Mouse (Mus musculus): ENCODE measurements around the gene Psrc1. TPM values are rescaled to one million over a fixed set of nuclear protein-coding genes. Genes with fewer than 3 reads are reported as not detected.

The Psrc1 gene
- total and polyA plus RNA-seq, 2 experiments from 2014 or later: 5.0 to 17.5 TPM

DNA sequence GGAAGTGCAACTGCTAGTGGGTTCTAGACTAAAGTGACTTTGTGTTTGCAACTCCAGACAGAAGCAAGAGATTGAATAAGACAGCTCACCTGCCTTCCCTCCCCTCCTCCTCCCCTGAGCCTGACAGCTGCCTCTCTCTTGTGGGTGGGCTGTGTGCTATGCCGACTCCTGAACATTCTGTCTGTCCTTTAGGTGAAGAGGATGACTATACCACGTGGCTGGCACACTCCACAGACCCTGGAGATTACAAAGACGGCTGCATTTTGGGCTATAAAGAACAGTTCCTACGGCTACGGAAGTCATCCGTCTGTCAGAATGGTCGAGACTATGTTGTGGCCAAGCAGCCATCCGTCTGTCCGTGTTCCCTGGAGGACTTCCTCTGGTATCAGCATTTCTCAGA is 35.3 kb upstream of the Psrc1 start:
- Histone ChIP-seq H3K27ac (ENCODE audit: low read depth) (no peak overlapping the region), H3K4me3 (ENCODE audit: low read depth, low read length) (no peak overlapping the region), H3K27me3 (ENCODE audit: control insufficient read depth, insufficient read depth, low read length) (no peaks in the 10 kb centered on the region), H3K9me3 (replicated peaks; ENCODE audit: control insufficient read depth, low read length) (no peaks in the 10 kb centered on the region), H3K4me2 (ENCODE audit: low read depth, low read length) (no peak overlapping the region), H3K36me3 (replicated peaks; ENCODE audit: control insufficient read depth, insufficient read depth, low read length) (peaks cover 65% of the 10 kb centered on the region), H3K4me1 (ENCODE audit: control insufficient read depth, insufficient read depth) (no peaks in the 10 kb centered on the region), H3K9ac (replicated peaks; ENCODE audit: low read depth, low read length) (no peak overlapping the region)
- DNase-seq (ENCODE audit: low spot score) (no peak), ATAC-seq (ENCODE audit: insufficient read depth, low read depth) (no peak)
- WGBS: 53% methylated on average over 9 of the region's 9 CpGs
- TF ChIP-seq EP300 (IDR thresholded peaks at IDR 0.05; ENCODE audit: low read depth) (no peak), CTCF (IDR thresholded peaks at IDR 0.05; ENCODE audit: low read depth) (no peak)

GRCm38 (mm10) chr3:108355245-108355644 is 28.4 kb upstream of the Psrc1 start:
- H3K36me3 ChIP-seq (replicated peaks; ENCODE audit: control insufficient read depth, insufficient read depth, low read length): peaks cover 56% of the 10 kb centered on the region
- 77% methylated on average over 3 of the region's 3 CpGs for WGBS
- ATAC-seq (ENCODE audit: insufficient read depth, low read depth): no peak

GRCm38 (mm10) chr3:108357051-108357450 is 26.6 kb upstream of the Psrc1 start:
- Histone ChIP-seq H3K4me2 (ENCODE audit: low read depth, low read length) (no peak overlapping the region), H3K27ac (ENCODE audit: low read depth) (no peak overlapping the region), H3K4me1 (ENCODE audit: control insufficient read depth, insufficient read depth) (0 out of 2 replicates have a peak, but pooled peaks cover 4% of the 10 kb centered on the region), H3K36me3 (replicated peaks; ENCODE audit: control insufficient read depth, insufficient read depth, low read length) (peaks cover 52% of the 10 kb centered on the region), H3K9me3 (replicated peaks; ENCODE audit: control insufficient read depth, low read length) (no peaks in the 10 kb centered on the region), H3K27me3 (ENCODE audit: control insufficient read depth, insufficient read depth, low read length) (no peaks in the 10 kb centered on the region), H3K4me3 (ENCODE audit: low read depth, low read length) (no peak overlapping the region), H3K9ac (replicated peaks; ENCODE audit: low read depth, low read length) (no peak overlapping the region)
- WGBS: 93% methylated on average over 10 of the region's 10 CpGs
- TF ChIP-seq EP300 (IDR thresholded peaks at IDR 0.05; ENCODE audit: low read depth) (no peak), CTCF (IDR thresholded peaks at IDR 0.05; ENCODE audit: low read depth) (no peak)
- DNase-seq (ENCODE audit: low spot score): no peak
- ATAC-seq (ENCODE audit: insufficient read depth, low read depth): no peak

More at GRCm38 (mm10) chr3:108355245-108355644, 28.4 kb upstream of the Psrc1 start:
- no peak overlapping the region for H3K4me3 ChIP-seq (ENCODE audit: low read depth, low read length)
- no peaks in the 10 kb centered on the region for H3K9me3 ChIP-seq (replicated peaks; ENCODE audit: control insufficient read depth, low read length)
- no peak overlapping the region for H3K27ac ChIP-seq (ENCODE audit: low read depth)
- no peak overlapping the region for H3K9ac ChIP-seq (replicated peaks; ENCODE audit: low read depth, low read length)
- TF ChIP-seq EP300 (IDR thresholded peaks at IDR 0.05; ENCODE audit: low read depth) (no peak), CTCF (IDR thresholded peaks at IDR 0.05; ENCODE audit: low read depth) (no peak)
- DNase-seq (ENCODE audit: low spot score): no peak
- H3K4me1 ChIP-seq (ENCODE audit: control insufficient read depth, insufficient read depth): no peaks in the 10 kb centered on the region
- H3K4me2 ChIP-seq (ENCODE audit: low read depth, low read length): no peak overlapping the region
- H3K27me3 ChIP-seq (ENCODE audit: control insufficient read depth, insufficient read depth, low read length): no peaks in the 10 kb centered on the region

DNA sequence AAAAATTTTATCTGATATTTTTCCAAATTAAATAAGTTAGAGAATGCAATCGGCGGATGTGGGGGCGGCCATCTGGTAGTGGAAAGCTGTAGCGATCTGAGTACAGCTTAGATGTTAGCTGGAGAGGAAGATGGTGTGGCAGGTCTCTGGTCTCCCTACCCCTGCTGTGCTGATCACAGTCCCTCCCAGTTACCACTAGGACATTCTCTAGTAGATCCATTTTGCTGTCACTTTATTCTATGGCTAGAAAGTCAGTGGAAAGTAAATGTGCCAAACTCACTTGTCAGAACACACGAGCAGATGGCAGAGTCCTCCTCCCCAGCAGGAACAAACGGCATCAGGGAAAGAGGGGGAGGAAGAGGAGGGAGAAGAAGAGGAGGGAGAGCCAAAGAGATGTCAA is 25.2 kb upstream of the Psrc1 start:
- Histone ChIP-seq H3K4me2 (ENCODE audit: low read depth, low read length) (no peak overlapping the region), H3K27me3 (ENCODE audit: control insufficient read depth, insufficient read depth, low read length) (no peaks in the 10 kb centered on the region), H3K9me3 (replicated peaks; ENCODE audit: control insufficient read depth, low read length) (no peaks in the 10 kb centered on the region), H3K36me3 (replicated peaks; ENCODE audit: control insufficient read depth, insufficient read depth, low read length) (peaks cover 44% of the 10 kb centered on the region), H3K27ac (ENCODE audit: low read depth) (no peak overlapping the region), H3K9ac (replicated peaks; ENCODE audit: low read depth, low read length) (no peak overlapping the region), H3K4me1 (ENCODE audit: control insufficient read depth, insufficient read depth) (0 out of 2 replicates have a peak, but pooled peaks cover 6% of the 10 kb centered on the region), H3K4me3 (ENCODE audit: low read depth, low read length) (no peak overlapping the region)
- ATAC-seq (ENCODE audit: insufficient read depth, low read depth): no peak
- no peak for TF ChIP-seq CTCF (IDR thresholded peaks at IDR 0.05; ENCODE audit: low read depth)
- no peak for TF ChIP-seq EP300 (IDR thresholded peaks at IDR 0.05; ENCODE audit: low read depth)
- 81% methylated on average over 6 of the region's 6 CpGs for WGBS
- DNase-seq (ENCODE audit: low spot score): no peak

GRCm38 (mm10) chr3:108360894-108361293 is 22.7 kb upstream of the Psrc1 start:
- no peak for TF ChIP-seq EP300 (IDR thresholded peaks at IDR 0.05; ENCODE audit: low read depth)
- WGBS: 28% methylated on average over 7 of the region's 7 CpGs

GRCm38 (mm10) chr3:108363626-108364025 is 20.0 kb upstream of the Psrc1 start:
- H3K4me1 ChIP-seq (ENCODE audit: control insufficient read depth, insufficient read depth): peaks cover 15% of the 10 kb centered on the region; the same call in 1 of the 2 replicates
- ATAC-seq (ENCODE audit: insufficient read depth, low read depth) (peak; percentile 57), DNase-seq (ENCODE audit: low spot score) (peak; percentile 82)
- no peaks in the 10 kb centered on the region for H3K36me3 ChIP-seq (replicated peaks; ENCODE audit: control insufficient read depth, insufficient read depth, low read length)
- WGBS: 18% methylated on average over 3 of the region's 3 CpGs
- no peaks in the 10 kb centered on the region for H3K27me3 ChIP-seq (ENCODE audit: control insufficient read depth, insufficient read depth, low read length)
- H3K4me2 ChIP-seq (ENCODE audit: low read depth, low read length): no peak overlapping the region
- no peak overlapping the region for H3K4me3 ChIP-seq (ENCODE audit: low read depth, low read length)
- H3K9ac ChIP-seq (replicated peaks; ENCODE audit: low read depth, low read length): no peak overlapping the region
- no peak for TF ChIP-seq CTCF (IDR thresholded peaks at IDR 0.05; ENCODE audit: low read depth)
- no peak for TF ChIP-seq EP300 (IDR thresholded peaks at IDR 0.05; ENCODE audit: low read depth)
- no peaks in the 10 kb centered on the region for H3K9me3 ChIP-seq (replicated peaks; ENCODE audit: control insufficient read depth, low read length)
- peak overlapping the region; percentile 60; the same call in 1 of the 2 replicates for H3K27ac ChIP-seq (ENCODE audit: low read depth)

More at GRCm38 (mm10) chr3:108360894-108361293, 22.7 kb upstream of the Psrc1 start:
- Histone ChIP-seq H3K27me3 (ENCODE audit: control insufficient read depth, insufficient read depth, low read length) (no peaks in the 10 kb centered on the region), H3K4me2 (ENCODE audit: low read depth, low read length) (no peak overlapping the region), H3K4me3 (ENCODE audit: low read depth, low read length) (no peak overlapping the region), H3K27ac (ENCODE audit: low read depth) (no peak overlapping the region), H3K9ac (replicated peaks; ENCODE audit: low read depth, low read length) (no peak overlapping the region), H3K9me3 (replicated peaks; ENCODE audit: control insufficient read depth, low read length) (no peaks in the 10 kb centered on the region), H3K36me3 (replicated peaks; ENCODE audit: control insufficient read depth, insufficient read depth, low read length) (peaks cover 23% of the 10 kb centered on the region), H3K4me1 (ENCODE audit: control insufficient read depth, insufficient read depth) (peaks cover 15% of the 10 kb centered on the region; the same call in 1 of the 2 replicates)
- DNase-seq (ENCODE audit: low spot score) (no peak), ATAC-seq (ENCODE audit: insufficient read depth, low read depth) (no peak)
